Mouse (Mus musculus) layer of hippocampus, postnatal 14 days (tissue): ENCODE measurements at regions not wholly inside any gene's neighbourhood (a gene's known extent, or its start where the extent isn't known, plus 50 kb on each side); places are given as distances from the start of the nearest gene placed in this dataset.
A peak's percentile ranks its signal among the peaks of the same experiment; 100 is the strongest.

Source experiments
- DNase-seq, 2 experiments: peaks; one replicate each; pipeline ENCODE4 v3.0.0; 2021 to 2022; ENCODE audit warnings: low spot score in 2 of 2, mixed read lengths in 1 of 2

DNA sequence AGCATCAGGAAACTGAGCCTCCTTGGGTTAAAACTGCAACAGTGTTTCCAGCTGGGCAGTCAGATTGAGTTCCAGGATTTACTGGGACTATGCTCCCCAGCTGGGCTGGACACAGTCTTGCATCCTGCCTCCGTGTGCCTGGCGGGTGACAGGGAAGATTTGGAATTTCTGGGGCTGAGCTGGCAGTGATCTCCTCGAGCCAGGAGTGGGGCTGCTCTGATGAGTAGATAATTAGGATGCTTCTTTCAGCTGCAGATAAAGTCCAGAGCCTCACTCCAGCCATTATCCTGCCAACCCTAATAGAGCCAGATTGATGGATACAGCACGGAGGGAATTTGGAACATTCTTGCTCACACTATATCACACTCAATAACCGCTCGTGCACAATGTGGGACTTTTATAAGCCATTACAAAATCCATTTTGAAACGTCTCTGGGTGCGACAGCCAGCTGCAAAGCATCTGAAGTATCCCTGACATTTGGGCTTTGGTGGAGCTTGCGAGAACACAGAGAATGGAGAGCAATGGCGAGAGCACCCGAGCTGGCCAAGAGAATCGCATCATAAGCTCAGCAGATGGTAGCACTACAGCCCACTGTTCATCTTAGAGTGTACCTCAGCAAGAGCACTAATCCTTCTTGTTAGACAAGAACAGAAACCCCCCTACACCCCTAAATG, 311.6 kb upstream of the Klf4 start:
- peak in 1 of 2 experiments; percentile 8 for DNase-seq

DNA sequence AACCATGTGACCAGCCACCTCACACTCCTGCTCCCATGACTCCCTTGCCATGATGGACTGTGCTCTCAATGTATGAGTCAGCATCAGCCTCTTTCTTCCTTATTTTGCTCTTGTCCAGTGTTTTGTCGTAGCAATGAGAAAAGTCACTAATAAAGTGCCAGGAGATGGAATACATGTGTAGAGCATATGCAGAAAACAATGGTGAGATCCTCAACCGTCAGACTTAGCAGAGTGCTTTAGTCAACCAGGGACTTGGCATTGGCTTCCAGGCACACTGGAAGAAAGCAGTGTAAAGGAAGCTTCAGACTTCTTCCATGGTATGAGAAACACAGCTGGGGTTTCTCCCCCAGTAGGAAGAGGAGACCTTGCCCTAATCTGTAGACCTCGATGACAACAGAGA, 306.3 kb upstream of the Klf4 start:
- no peak for DNase-seq

DNA sequence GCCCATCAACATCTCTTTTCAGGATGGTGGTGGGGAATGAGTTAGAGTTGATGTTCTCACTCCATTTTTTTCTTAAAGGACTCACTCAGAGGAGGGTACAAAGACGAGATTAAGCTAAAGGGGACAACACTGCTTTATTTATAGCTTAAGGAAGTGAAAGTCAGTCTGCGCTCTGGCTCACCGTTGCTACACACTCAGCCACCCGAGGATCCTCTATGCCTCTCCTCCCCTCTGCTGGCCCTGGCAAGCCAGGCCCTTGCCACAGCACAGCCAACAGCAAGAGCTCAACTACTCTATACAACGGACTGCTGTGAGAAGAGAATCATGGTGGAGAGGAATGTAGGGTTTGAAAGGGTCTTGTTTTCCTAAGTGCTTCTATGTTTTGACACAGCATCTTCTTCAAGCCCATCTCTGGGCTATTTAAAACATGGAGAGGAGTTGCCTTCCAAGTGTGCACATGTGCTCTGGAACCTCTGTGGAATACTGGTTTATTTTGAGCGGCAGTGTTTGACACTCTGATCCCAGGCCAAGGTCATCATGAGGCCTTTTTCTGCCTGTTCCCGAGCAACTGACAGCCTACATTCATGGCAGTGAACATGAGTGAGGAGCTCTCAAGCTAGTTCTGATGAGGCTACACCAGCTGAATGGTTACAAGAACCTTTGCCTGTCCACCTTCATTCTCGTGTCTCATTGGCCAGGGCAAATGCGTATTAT, 291.9 kb upstream of the Klf4 start:
- DNase-seq: no peak

DNA sequence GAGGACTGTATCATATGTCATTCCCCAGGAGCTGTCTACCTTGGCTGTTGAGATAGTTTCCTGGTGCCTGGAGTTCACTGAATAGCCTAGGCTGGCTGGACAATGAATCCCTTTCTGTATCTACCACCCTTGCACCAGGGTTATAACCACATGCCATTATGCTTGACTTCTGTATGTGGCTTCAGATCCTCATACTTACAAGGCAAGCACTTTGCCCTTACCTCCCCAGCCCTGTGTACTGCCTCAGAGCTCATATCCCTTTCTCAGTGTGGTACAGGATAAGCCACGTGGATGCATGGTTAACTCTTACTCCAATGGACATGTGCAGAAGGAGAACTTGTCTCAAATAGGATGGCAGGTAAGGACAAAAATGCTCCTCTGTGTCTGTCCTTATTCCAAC, 291.3 kb upstream of the Klf4 start:
- no peak for DNase-seq

DNA sequence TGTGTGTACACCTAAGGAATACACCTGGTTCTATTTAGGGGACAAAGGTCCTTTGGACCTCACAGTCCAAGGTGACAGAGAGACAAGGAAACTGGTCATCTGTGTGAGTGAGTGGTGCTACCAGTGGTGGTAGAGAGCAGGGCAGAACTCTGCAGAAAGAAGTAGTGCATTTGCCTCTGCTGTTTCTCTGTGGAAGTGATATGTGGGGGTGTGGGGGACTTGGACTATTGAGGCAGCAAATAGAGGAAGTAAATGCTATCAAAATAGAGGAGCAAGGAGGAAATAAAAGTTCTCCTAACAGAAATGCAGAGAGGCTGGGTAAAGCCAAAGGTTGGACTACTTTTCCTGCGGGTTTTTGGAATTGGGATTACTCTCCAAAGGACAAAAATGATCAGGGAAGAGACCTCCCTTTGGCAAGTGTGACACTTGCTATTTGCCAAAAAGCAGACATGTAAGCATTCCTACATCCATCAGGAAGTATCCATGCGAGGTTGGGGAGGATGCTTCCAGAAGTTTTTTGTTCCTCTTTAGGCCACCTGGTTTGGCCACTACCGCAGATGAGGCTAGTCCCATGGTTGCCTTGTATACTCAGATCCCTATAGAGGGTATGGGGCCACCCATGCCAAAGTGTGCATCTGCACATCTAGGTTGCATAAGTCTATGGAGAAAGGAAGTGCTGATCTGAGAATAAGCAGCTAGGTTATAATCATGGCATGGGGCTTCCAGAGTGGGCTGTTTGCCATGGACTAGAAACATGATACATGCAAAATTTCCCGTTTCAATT, 285.0 kb upstream of the Klf4 start:
- DNase-seq: no peak

DNA sequence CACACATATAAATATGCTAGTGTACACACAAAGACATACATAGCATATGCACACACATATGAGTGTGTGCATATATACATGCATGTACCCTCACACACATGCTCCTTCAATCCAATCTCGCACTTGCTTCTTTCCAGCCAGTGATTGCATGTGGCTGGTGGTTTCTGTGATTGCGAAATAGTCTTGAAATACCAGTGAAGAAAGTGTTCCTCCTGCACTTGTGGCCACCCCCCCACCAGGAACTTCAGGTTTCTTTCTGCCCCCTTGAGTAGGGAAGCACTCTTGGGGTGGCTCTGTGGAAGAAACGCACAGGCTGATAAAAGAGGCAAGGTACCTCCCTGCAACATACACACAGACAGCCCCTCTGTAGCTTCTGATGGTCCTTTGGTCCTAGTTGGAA, 283.6 kb upstream of the Klf4 start:
- no peak for DNase-seq

DNA sequence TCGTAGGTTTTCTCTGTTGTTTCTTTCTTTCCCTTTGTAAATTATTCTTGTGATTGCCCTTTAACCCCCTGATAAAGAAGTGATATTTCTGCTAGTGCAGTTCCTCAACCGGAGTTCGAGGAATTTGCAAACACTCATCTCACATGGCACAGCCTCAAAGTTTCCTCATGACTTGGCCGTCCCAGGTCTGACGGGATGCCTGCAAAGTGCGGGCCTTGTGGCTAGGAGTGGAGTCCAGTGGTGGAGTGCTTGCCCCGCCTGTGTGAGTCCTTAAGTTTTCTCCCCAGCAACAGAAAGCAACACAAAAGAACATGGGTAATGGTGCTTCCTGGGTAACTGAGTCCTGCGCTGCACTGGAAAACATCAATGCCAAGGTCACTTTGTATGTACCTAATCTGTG, 280.6 kb upstream of the Klf4 start:
- DNase-seq: no peak

DNA sequence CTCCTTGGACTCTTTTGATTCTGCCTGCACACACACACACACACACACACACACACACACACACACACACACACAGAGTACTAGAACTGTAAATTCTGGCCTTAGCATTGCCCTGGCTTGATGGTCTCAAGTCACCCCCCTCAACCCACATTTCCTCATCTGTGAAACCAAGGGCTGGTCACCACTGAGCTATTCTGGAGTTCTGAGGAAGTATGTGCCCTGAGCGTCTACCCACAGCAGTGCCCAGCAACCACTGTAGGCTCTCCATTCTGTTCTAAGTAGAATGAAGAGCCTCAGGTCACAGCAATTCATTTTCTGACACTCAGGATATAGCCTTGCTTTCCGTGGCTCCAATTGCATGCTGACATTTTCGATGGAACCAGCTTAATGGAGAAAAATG, 279.4 kb upstream of the Klf4 start:
- DNase-seq: no peak

DNA sequence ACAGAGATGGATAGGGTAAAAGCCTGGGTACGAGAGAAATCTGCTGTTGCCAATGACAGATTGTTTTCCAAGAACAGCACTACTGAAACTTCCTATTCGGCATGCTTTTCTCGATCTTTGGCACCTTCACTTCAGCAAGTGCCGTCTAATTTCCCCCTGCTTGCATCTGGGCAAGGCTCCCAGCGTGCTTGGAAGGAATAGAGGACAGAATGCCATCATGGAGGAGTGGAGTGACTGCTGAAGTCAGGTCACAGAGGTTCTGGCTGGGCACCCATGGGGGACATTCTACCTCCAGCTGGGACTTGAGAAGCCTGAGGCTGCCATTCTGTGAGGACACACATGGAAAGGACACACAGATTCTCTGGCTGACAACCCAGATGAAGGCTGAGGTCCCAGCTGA, 276.2 kb upstream of the Klf4 start:
- DNase-seq: peak in 1 of 2 experiments; percentile 11

DNA sequence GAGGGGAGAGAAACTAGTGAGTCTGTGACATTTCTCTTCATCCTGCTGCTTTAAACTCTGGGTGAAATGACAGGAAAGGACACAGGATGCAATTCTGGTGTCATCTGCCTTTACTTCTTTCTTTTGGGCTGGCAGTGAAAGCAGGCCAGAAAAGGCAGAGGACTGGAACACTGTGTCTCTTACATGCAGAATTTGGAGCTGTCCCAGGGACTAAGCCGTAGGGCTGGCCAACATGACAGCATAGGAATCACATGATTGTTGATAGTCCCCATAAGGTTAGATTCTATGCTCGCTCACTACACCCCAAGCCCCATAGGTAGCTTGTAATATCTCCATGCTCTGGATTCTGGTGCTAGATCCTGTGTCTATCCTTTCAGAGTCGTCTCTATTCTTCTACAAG, 274.5 kb upstream of the Klf4 start:
- DNase-seq: no peak

DNA sequence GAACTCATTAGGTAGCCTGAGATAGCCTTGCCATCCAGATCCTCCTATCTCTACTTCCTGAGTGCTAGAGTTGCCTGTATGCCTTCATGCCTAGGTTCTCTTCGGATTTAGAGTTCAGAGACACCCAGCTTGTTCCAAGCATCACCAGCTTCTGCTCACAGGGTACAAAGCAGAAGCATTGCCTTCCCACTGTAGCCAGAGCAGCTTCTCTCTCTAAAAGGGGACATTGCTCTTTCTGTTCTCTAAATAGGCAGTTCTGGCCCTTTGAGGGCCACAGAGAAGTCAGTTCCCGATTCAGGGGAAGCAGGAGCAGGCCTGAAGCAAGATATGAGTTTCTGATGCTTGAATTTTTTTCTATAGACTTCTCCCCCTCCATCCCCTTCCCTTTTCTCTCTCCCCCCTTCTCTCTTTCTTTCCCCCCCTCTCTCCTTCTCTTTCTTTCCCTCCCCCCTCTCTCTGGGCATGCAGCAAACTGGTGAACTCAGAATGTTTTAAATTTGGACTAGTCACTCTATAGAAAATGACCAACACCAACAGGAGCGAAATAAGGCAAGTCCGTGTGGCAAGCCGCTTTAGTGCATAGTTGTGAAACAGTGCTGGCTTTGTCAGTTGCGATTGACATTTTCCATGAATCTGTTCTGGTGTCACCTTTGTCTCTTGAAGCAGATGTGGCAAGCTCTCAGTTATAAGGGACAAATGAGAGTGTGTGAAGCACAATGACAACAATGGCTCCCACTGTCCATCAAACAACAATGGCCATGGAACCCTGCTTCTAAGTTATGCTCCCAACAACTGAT, 273.2 kb upstream of the Klf4 start:
- no peak for DNase-seq

DNA sequence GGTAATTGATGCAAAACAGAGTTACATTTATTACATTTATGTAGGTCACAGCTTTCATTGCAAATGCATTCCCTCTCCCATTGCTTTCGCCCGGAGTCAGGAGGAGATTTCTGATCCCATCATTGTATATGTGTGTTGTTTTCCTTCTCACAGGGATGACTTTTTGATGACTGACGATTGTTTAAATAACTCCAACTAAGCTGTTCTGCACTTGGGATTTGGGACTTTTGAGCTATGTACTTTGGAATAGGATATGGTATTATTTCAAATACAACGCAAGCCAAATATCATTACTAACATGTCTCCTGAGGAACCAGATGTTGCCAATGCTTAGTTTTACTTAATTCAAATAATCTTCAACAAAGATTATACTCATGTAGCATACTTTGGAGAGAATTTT, 269.8 kb upstream of the Klf4 start:
- DNase-seq: no peak

DNA sequence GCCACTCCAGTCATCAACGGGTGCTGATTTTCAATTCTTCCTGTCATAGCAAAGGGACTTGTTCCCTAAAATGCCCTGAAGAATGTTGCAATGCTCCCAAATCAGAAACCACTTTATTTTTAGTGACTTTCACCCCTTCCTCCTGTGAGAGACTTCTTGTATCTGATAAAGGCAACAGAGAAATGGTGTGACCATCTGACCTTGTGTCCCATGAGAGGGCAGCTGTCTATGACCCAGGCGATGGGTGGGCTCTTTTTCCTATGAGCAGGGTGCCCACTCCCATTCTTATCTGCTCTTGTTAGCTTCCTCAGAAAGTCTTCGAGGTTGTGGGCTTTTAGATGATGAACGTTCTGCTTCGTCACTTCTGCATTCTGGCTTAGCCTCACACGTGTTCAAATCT, 265.8 kb upstream of the Klf4 start:
- no peak for DNase-seq

DNA sequence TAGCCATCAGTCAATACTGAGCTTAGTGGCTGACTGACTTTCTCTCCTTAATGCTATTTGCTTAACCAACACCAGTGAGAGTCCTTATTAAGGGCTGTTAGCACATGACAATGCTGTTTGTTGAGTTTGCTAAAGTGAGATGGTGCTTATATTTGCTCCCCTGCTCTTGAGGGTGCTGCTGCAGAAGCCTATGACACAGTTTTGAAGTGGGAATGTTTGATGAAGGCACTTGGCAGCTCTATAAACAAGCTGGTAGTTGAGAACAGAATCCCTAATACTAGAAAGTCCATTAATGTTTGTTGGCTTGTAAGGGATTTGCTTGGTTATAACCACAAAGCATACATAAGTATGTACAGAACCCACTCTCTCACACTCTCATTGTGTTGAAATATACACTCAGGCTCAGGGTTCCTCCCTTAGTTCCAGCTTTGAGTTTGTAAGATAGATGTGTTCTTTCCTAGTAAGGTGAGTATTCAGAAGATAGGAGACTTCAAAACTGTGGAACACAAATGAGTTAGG, 249.1 kb upstream of the Klf4 start:
- no peak for DNase-seq

DNA sequence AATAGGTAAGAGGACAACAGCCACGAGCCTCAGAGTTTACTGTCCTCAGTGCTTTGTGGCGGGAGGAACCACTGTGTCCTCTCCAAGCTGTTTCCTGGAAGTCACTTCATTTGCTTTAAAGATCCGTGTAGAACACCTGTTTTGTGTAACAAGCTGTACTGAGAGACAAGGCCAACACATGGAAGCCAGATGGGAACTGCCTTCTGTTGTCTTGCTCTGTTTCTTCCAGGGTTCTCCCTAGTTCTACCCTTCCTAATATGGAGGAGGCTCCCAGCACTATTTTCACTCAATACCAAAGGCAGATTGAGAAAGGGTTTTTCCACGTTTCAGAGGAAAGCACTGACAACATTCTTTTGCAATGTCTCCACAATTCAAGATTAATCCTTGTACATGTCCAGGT, 247.3 kb upstream of the Klf4 start:
- DNase-seq: peak; percentile 17 to 33

DNA sequence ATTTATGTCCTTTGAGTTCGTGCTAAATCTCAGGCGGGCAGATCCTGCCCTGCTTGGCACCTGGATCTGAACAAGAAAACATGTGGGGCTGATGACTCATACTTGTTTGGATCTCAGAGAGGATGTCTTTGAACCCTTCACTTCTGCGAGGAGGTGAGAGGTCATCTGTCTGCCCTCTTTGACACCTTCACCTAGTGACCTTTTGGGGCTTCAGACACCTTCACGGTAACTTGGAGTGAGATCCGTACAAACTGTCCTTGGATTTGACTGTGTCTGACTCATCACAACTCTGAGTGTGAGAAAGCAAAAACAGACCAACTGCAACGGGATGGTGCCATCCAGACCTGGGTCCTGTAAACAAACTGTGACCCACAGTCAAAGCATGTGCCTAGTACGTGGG, 243.6 kb upstream of the Klf4 start:
- no peak for DNase-seq

DNA sequence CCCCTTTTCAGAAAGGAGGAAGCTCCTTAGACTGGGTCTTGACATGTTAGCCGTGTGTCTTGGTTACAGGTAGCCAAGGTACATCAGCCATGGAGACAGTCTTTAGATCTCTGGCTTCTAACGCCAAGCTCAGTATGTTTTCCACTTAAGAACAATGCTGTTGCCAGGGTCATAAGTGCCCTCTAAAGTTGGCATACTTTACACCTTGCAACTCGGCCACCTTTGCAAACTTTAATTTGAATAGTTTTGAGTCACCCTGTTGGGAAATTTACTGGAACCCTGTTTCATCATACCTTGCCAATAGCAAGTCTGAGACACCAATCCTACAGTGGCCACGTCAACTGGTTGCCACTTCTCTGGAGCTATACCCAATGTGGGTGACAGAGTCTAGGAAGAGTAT, 242.3 kb upstream of the Klf4 start:
- no peak for DNase-seq

DNA sequence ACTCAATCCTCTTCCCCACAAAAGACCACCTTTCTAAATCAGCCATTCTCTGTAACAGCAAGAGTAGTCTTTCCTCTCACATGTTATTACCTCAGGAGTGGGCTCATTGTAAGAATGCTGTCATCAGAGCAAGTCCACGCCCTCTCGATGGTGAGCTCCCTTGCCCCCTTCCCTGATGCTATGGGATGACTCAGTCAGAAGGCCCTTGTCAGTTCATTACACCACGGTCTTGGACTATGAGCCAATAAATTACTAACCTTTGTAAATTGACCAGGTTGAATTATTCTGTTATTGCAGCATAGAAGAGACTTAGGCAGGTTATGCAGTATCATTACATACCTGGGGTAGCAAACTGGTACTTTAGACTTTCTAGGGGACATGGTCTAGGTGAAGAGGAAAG, 237.4 kb upstream of the Klf4 start:
- DNase-seq: no peak

DNA sequence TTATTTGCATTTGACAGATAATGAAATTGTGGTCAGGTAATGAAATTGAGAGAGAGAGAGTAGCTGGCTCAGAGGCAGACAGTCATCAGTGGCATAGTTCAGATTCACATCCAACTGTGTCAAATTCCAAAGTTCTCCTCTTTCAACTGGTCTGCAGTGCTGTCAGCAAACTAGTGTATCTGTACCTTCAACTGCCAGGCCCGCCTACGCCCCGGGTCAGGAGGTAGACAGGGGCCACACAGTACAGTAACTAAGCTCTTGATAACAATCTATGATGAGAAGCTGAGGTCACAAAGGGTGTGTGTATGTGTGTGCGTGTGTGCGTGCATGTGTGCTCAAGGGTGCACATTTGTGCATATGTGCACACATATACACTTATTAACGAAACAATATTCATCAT, 236.1 kb upstream of the Klf4 start:
- no peak for DNase-seq

DNA sequence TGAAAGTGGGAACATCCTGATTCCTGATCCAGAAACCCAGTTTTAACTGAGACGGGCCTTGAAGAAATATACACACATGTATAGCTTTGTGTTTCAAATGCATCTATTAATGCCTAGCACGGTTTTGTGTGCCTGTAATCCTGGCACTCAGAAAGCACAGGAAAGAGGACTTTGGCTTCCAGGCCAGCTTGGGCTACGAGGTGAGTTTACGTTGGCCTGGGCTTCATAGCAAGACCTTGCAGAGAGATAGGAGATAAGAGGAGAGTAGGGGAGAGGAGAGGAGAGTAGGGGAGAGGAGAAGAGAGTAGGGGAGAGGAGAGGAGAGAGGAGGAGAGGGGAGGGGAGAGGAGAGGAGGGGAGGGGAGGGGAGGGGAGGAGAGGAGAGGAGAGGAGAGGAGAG, 234.9 kb upstream of the Klf4 start:
- DNase-seq: no peak

DNA sequence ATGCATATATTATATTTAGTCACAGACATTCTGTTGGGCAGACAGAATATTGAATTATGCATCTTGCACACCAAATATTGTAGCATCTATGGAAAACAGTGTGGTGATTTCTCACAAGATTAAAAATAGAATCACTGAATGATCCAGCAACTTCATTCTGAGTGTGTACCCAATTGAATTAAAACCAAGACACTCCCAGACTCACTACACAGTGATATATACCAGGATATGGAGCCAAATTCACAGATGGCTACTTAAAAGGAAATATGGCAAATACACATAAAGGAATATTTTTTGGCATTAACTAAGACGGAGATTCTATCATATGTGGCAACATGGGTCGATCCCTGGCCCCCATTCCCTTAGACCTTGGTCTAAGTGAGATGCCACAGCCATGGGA, 233.5 kb upstream of the Klf4 start:
- DNase-seq: no peak
